Mouse (Mus musculus): ENCODE measurements around the gene Fgf4.
"Not testable (repeated sequence)": the region's sequence is repeated elsewhere in the genome, so short reads cannot be mapped to it uniquely, and the experiment has no call there.

Gene Fgf4

GRCm38 (mm10) chr7:144867161-144867560 is 20.0 kb downstream of the Fgf4 start:
- no peak for DNase-seq (ENCODE audit: low read depth, low spot score)

GRCm38 (mm10) chr7:144867602-144868001 is 20.4 kb downstream of the Fgf4 start:
- DNase-seq (ENCODE audit: low read depth, low spot score) = no peak

- DNase-seq (ENCODE audit: low read depth, low spot score) = no peak
Observed at GRCm38 (mm10) chr7:144872420-144872819, 25.3 kb downstream of the Fgf4 start.

- DNase-seq (ENCODE audit: low read depth, low spot score) = no peak
Observed at GRCm38 (mm10) chr7:144873160-144873559, 26.0 kb downstream of the Fgf4 start.

- DNase-seq (ENCODE audit: low read depth, low spot score) = no peak
Observed at GRCm38 (mm10) chr7:144874226-144874625, 27.1 kb downstream of the Fgf4 start.

GRCm38 (mm10) chr7:144878401-144878800 is 31.2 kb downstream of the Fgf4 start:
- no peak for DNase-seq (ENCODE audit: low read depth, low spot score)

- DNase-seq (ENCODE audit: low read depth, low spot score) = no peak
Observed at GRCm38 (mm10) chr7:144883106-144883505, 35.9 kb downstream of the Fgf4 start.

- DNase-seq (ENCODE audit: low read depth, low spot score) = peak; percentile 32
Observed at GRCm38 (mm10) chr7:144887672-144888071, 40.5 kb downstream of the Fgf4 start.

- DNase-seq (ENCODE audit: low read depth, low spot score) = no peak
Observed at GRCm38 (mm10) chr7:144888564-144889299, 41.6 kb downstream of the Fgf4 start.

GRCm38 (mm10) chr7:144890661-144891060 is 43.5 kb downstream of the Fgf4 start:
- DNase-seq (ENCODE audit: low read depth, low spot score) = not testable (repeated sequence)

GRCm38 (mm10) chr7:144891863-144892262 is 44.7 kb downstream of the Fgf4 start:
- DNase-seq (ENCODE audit: low read depth, low spot score) = no peak

- DNase-seq (ENCODE audit: low read depth, low spot score) = no peak
Observed at GRCm38 (mm10) chr7:144892322-144892721, 45.2 kb downstream of the Fgf4 start.

- peak; percentile 22 for DNase-seq (ENCODE audit: low read depth, low spot score)
Observed at GRCm38 (mm10) chr7:144894191-144894590, 47.0 kb downstream of the Fgf4 start.

GRCm38 (mm10) chr7:144894706-144895105 is 47.5 kb downstream of the Fgf4 start:
- DNase-seq (ENCODE audit: low read depth, low spot score) = no peak

GRCm38 (mm10) chr7:144895305-144896111 is 48.3 kb downstream of the Fgf4 start:
- DNase-seq (ENCODE audit: low read depth, low spot score) = peak; percentile 25

- DNase-seq (ENCODE audit: low read depth, low spot score) = no peak
Observed at GRCm38 (mm10) chr7:144896294-144897218, 49.4 kb downstream of the Fgf4 start, which contains the start of gene Fgf15. Fgf15 (plus strand) TSS chr7:144896531.

- DNase-seq (ENCODE audit: low read depth, low spot score) = no peak
Observed at GRCm38 (mm10) chr7:144898506-144898905, 51.3 kb downstream of the Fgf4 start.

- not testable (repeated sequence) for DNase-seq (ENCODE audit: low read depth, low spot score)
Observed at GRCm38 (mm10) chr7:144905514-144905913, 58.3 kb downstream of the Fgf4 start.

GRCm38 (mm10) chr7:144906708-144907397 is 59.7 kb downstream of the Fgf4 start:
- DNase-seq (ENCODE audit: low read depth, low spot score) = peak; percentile 65

- peak; percentile 41 for DNase-seq (ENCODE audit: low read depth, low spot score)
Observed at GRCm38 (mm10) chr7:144907793-144908192, 60.6 kb downstream of the Fgf4 start.

- DNase-seq (ENCODE audit: low read depth, low spot score) = no peak
Observed at GRCm38 (mm10) chr7:144908705-144909104, 61.5 kb downstream of the Fgf4 start.

Measured in A20 (cell line).